Mouse (Mus musculus): ENCODE measurements around the gene Wdhd1.
A peak's percentile ranks its signal among the peaks of the same experiment; 100 is the strongest.
"Not testable (repeated sequence)": the region's sequence is repeated elsewhere in the genome, so short reads cannot be mapped to it uniquely, and the experiment has no call there.

Gene Wdhd1

GRCm38 (mm10) chr14:47276637-47277393 lies at the start of gene Wdhd1, which contains the start of gene Socs4:
Wdhd1 (minus strand) TSS chr14:47276857.
Socs4 (plus strand) TSS chr14:47276931.
- peak; percentile 71 for DNase-seq (ENCODE audit: extremely low read depth, low read depth)

GRCm38 (mm10) chr14:47325965-47326761 lies 49.5 kb upstream of the Wdhd1 start:
- DNase-seq (ENCODE audit: extremely low read depth, low read depth): no peak

- not testable (repeated sequence) for DNase-seq (ENCODE audit: extremely low read depth, low read depth)
Observed at GRCm38 (mm10) chr14:47321581-47321980, 44.9 kb upstream of the Wdhd1 start.

- DNase-seq (ENCODE audit: extremely low read depth, low read depth): no peak
Observed at GRCm38 (mm10) chr14:47319362-47319761, 42.7 kb upstream of the Wdhd1 start.

- no peak for DNase-seq (ENCODE audit: extremely low read depth, low read depth)
Observed at GRCm38 (mm10) chr14:47310342-47311181, 33.9 kb upstream of the Wdhd1 start.

GRCm38 (mm10) chr14:47309061-47309460 lies 32.4 kb upstream of the Wdhd1 start:
- DNase-seq (ENCODE audit: extremely low read depth, low read depth): no peak

- DNase-seq (ENCODE audit: extremely low read depth, low read depth): no peak
Observed at GRCm38 (mm10) chr14:47307669-47308068, 31.0 kb upstream of the Wdhd1 start.

- DNase-seq (ENCODE audit: extremely low read depth, low read depth): no peak
Observed at GRCm38 (mm10) chr14:47305933-47306332, 29.3 kb upstream of the Wdhd1 start.

GRCm38 (mm10) chr14:47304814-47305405 lies 28.3 kb upstream of the Wdhd1 start:
- peak; percentile 28 for DNase-seq (ENCODE audit: extremely low read depth, low read depth)

- no peak for DNase-seq (ENCODE audit: extremely low read depth, low read depth)
Observed at GRCm38 (mm10) chr14:47302885-47303680, 26.4 kb upstream of the Wdhd1 start.

GRCm38 (mm10) chr14:47298819-47299261 lies 22.2 kb upstream of the Wdhd1 start:
- no peak for DNase-seq (ENCODE audit: extremely low read depth, low read depth)

GRCm38 (mm10) chr14:47298408-47298792 lies 21.7 kb upstream of the Wdhd1 start:
- no peak for DNase-seq (ENCODE audit: extremely low read depth, low read depth)

GRCm38 (mm10) chr14:47297785-47298407 lies 21.2 kb upstream of the Wdhd1 start, which contains the start of gene Mapk1ip1l:
Mapk1ip1l (plus strand) TSS chr14:47298266.
- peak; percentile 55 for DNase-seq (ENCODE audit: extremely low read depth, low read depth)

GRCm38 (mm10) chr14:47296232-47296631 lies 19.6 kb upstream of the Wdhd1 start:
- DNase-seq (ENCODE audit: extremely low read depth, low read depth): no peak

GRCm38 (mm10) chr14:47294136-47294535 lies 17.5 kb upstream of the Wdhd1 start:
- no peak for DNase-seq (ENCODE audit: extremely low read depth, low read depth)

- no peak for DNase-seq (ENCODE audit: extremely low read depth, low read depth)
Observed at GRCm38 (mm10) chr14:47291772-47292171, 15.1 kb upstream of the Wdhd1 start.

GRCm38 (mm10) chr14:47287021-47287420 lies 10.4 kb upstream of the Wdhd1 start:
- no peak for DNase-seq (ENCODE audit: extremely low read depth, low read depth)

- DNase-seq (ENCODE audit: extremely low read depth, low read depth): no peak
Observed at GRCm38 (mm10) chr14:47286215-47286614, 9.6 kb upstream of the Wdhd1 start.

GRCm38 (mm10) chr14:47285271-47285670 lies 8.6 kb upstream of the Wdhd1 start:
- DNase-seq (ENCODE audit: extremely low read depth, low read depth): peak; percentile 41

- no peak for DNase-seq (ENCODE audit: extremely low read depth, low read depth)
Observed at GRCm38 (mm10) chr14:47283568-47283967, 6.9 kb upstream of the Wdhd1 start.
